Mouse (Mus musculus) adrenal gland, postnatal 36 days (tissue): ENCODE data around the gene Catip. TPM values are rescaled to one million over a fixed set of nuclear protein-coding genes. Genes with fewer than 3 reads are reported as not detected.

Experiments used
- DNase-seq, 2 experiments: peaks; one replicate each; pipeline ENCODE4 v3.0.0; 2021; ENCODE audit warnings: mixed read lengths in 1 of 2
- microRNA-seq: library from miRNA; unstranded; fragments of <30 nt; microRNA quantifications from one replicate; pipeline ENCODE4 v1.2.0, GENCODE M21; 2021
- total RNA-seq, 2 experiments: library from RNA; stranded (reverse); gene quantifications; 2 replicates each; pipeline ENCODE4 v1.2.3; 2021

The Catip gene
- total RNA-seq, 2 experiments from 2014 or later = 0.23 to 0.26 TPM

DNA sequence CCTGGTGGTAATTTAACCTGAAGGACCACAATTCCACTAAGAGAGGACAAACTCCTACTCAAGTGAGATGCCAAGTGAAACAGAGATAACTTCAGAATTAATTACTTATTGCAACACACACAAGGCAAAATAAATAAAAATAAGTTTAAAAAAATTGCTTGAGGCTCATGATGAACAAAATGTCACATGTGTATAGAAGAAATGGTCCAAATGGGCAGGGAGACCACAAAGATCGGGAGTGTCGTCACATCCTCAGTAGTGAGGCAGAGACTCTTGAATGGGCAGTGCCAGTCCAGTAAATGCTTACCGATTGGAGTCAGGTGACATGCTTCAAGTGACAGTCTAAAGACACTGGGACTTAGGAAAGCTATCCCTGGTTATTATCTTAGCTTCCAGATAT, 38.6 kb downstream of the Catip start:
- no peak for DNase-seq

DNA sequence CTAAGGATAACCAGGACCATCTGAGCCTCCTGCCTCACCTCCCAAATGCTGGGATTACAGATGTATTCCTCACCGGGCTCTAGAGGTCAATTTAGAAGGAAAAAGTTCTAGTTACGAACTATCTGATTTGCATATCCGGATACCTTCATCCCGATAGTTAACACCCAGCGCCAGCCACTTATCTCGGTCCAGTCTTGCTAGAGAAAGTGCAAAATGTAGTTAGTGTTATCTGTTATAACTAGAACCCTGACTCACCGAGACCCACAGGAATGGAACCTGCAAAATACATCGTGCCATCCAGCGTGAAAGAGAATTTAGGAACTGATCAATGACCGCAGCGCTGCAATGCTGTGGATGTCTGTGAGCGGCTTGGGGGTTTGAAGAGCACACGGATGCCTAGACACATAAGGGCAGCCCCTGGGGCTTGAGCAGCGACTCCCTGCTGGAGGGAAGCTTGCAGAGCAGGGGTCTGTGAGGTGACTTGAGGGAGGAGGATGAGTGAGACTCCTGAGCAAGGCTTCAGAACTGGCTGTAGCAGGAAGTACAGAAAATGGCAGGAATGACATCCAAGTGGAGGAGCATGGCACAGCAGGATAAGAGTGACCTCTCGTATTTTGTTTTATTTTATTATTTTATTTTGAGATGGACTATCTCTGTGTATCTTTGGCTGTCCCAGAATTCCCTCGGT, 39.3 kb downstream of the Catip start:
- DNase-seq = no peak

GRCm38 (mm10) chr1:74404206-74404605, 42.3 kb downstream of the Catip start:
- no peak for DNase-seq

DNA sequence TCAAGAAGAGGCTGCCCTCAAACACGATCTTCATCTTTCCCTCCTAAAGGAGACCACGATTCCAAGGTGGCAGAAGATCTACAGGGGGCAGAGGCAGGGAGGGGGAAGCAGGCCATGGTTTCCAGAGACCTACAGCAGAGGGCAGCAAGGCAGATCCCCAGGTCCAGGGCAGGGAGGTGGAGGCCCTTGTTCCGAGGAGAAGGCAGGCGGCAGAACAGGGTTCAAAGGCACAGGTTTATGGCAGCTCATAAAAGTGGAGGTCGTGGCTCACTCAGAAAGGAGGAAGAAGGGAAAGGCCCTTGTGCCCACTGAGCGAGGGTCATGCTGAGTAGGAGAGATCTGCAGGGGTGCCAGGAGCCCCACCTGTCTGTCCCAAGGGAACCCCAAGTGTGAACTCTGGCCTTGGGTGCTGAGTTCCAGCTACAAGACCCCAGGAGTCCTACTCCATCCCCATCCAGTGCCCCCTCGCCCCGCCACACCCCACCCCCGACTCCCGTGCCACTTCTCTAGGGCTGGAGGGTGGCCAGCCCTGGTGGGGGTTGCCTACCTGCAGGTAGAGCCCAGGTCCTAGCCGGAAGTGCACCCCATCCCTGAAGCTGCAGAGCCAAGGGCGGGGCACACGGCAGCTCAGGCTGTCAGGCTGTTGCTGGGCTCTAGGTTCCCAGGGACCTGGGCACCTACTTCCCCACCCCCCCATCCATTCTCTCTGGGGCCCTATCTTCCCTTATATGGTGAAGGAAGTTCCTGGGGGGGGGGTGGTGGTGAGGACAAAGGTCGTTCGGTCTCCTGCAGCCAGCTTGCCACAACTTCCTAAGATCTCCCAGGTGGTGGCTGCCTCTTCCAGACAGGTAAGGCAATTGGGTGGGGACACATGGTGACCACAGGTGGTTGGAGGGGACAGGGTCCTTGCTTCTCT, 46.9 kb downstream of the Catip start, which contains the start of gene Vil1:
TSS of gene Vil1 (plus strand) at position 788 of the 916 bp plus-strand sequence.
- no peak for DNase-seq

GRCm38 (mm10) chr1:74411753-74412325, 49.9 kb downstream of the Catip start:
- peak; percentile 70 to 74 for DNase-seq

GRCm38 (mm10) chr1:74412711-74413110, 50.8 kb downstream of the Catip start:
- DNase-seq = no peak

DNA sequence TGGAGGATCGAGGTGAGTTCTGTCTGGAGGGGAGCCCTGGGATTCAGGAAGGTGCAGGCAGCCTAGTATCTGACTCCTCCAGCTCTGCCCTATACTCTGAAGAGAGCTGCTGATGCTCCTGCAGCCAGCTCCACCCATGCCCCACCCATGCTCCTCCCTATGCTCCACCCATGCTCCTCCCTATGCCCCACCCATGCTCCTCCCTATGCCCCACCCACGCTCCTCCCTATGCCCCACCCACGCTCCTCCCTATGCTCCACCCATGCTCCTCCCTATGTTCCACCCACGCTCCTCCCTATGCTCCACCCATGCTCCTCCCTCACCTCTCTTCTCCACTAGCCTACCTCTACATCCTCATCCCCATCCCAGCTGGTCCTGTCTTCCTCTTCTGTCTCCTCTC, 53.2 kb downstream of the Catip start:
- peak; percentile 51 to 57 for DNase-seq

Small RNAs within 50 kb of the gene (microRNA-seq; reads per million reads assigned to microRNA genes)
- gene Mir26b = 40,580 reads per million, percentile 98 among the genes with 10 or more reads in this experiment

Other genes with a start within 250 kb of the Catip start
- 100 to 1,000 TPM; 404 to 411 TPM for gene Tns1, start 237.7 kb upstream of the Catip start, total RNA-seq
- gene Rufy4, start 236.6 kb upstream of the Catip start, total RNA-seq = 1 to 10 TPM; 1.2 to 2.0 TPM
- gene Cxcr2, start 208.1 kb upstream of the Catip start, total RNA-seq = under 1 TPM in 1 of 2 experiments, not detected in 1; 0.23 TPM
- gene Cxcr1, start 167.5 kb upstream of the Catip start, total RNA-seq = not detected
- 100 to 1,000 TPM; 181 to 203 TPM for gene Arpc2, start 126.0 kb upstream of the Catip start, total RNA-seq
- not detected for gene Gpbar1, start 83.6 kb upstream of the Catip start, total RNA-seq
- 100 to 1,000 TPM; 174 to 190 TPM for gene Aamp, start 77.4 kb upstream of the Catip start, total RNA-seq
- 10 to 100 TPM; 72.5 to 80.8 TPM for gene Pnkd, start 77.2 kb upstream of the Catip start, total RNA-seq
- gene Tmbim1, start 56.5 kb upstream of the Catip start, total RNA-seq = 100 to 1,000 TPM; 101 to 106 TPM
- 10 to 100 TPM in 1 of 2 experiments, 1 to 10 TPM in 1; 7.9 to 13.1 TPM for gene Slc11a1, start 13.1 kb downstream of the Catip start, total RNA-seq
- gene Ctdsp1, start 29.4 kb downstream of the Catip start, total RNA-seq = 100 to 1,000 TPM; 128 to 176 TPM
- gene Vil1, start 47.3 kb downstream of the Catip start, total RNA-seq = 1 to 10 TPM; 1.3 to 1.5 TPM
- 10 to 100 TPM; 27.5 to 30.5 TPM for gene Cnot9, start 143.9 kb downstream of the Catip start, total RNA-seq
- under 1 TPM; 0.43 to 0.53 TPM for gene Plcd4, start 180.8 kb downstream of the Catip start, total RNA-seq
- gene Usp37, start 182.2 kb downstream of the Catip start, total RNA-seq = 10 to 100 TPM; 19.7 to 23.9 TPM
- gene Zfp142, start 226.1 kb downstream of the Catip start, total RNA-seq = 10 to 100 TPM; 12.6 to 18.3 TPM
- 10 to 100 TPM; 29.2 to 29.3 TPM for gene Bcs1l, start 226.2 kb downstream of the Catip start, total RNA-seq
- gene Rnf25, start 239.3 kb downstream of the Catip start, total RNA-seq = 10 to 100 TPM; 40.6 to 55.3 TPM
- 1 to 10 TPM; 2.9 to 4.2 TPM for gene Stk36, start 239.3 kb downstream of the Catip start, total RNA-seq